Mouse (Mus musculus) small intestine, adult 2 months (tissue): Measurements from ENCODE around the gene Acot7.

ENCODE experiments used
- CTCF ChIP-seq: fragments of 200-500 bp; IDR thresholded peaks from 2 replicates; pipeline ENCODE4 v1.5.1; 2012; ENCODE audit warnings: low read depth, mild to moderate bottlenecking, control low read depth, inconsistent platforms, low read length, moderate library complexity, mixed read lengths; ENCODE audit not compliant: insufficient replicate concordance, insufficient read length; ENCODE audit errors: extremely low read depth
- POLR2A ChIP-seq: fragments of 200-500 bp; IDR thresholded peaks from 2 replicates; pipeline ENCODE4 v1.6.1; 2012; ENCODE audit warnings: low read depth, mild to moderate bottlenecking, control low read depth, inconsistent platforms, low read length, moderate library complexity

GRCm38 (mm10) chr4:152173956-152174355 lies 4.0 kb upstream of the Acot7 start:
- TF ChIP-seq CTCF (no peak), POLR2A (no peak)
